Mouse (Mus musculus) erythroblast, embryonic 14.5 days (primary cell): ENCODE results near the gene Eri3. TPM values are rescaled to one million over a fixed set of nuclear protein-coding genes. Genes with fewer than 3 reads are reported as not detected.

Experiments
- H3K27me3 ChIP-seq: 2 replicates; pipeline ENCODE4 v1.6.1; 2012; ENCODE audit warnings: inconsistent platforms; ENCODE audit not compliant: control insufficient read depth
- H3K36me3 ChIP-seq: 2 replicates; pipeline ENCODE4 v1.6.1; 2012; ENCODE audit warnings: mild to moderate bottlenecking, inconsistent platforms; ENCODE audit not compliant: control insufficient read depth
- H3K4me1 ChIP-seq: 2 replicates; pipeline ENCODE4 v1.6.1; 2012; ENCODE audit warnings: inconsistent platforms; ENCODE audit not compliant: control insufficient read depth
- H3K4me3 ChIP-seq: replicated peaks from 2 replicates; pipeline ENCODE3; 2012; ENCODE audit warnings: moderate library complexity, mild to moderate bottlenecking, inconsistent platforms
- H3K9me3 ChIP-seq: 2 replicates; pipeline ENCODE4 v1.6.1; 2012; ENCODE audit warnings: low read length, inconsistent platforms, mixed read lengths; ENCODE audit not compliant: control insufficient read depth
- GATA1 ChIP-seq: IDR thresholded peaks from 2 replicates; pipeline ENCODE4 v1.6.1; 2012; ENCODE audit warnings: low read length, inconsistent platforms, mixed read lengths
- TAL1 ChIP-seq: IDR thresholded peaks from 3 replicates; pipeline ENCODE4 v1.6.1; 2012; ENCODE audit warnings: low read length, inconsistent platforms, mixed read lengths
- polyA plus RNA-seq: library from polyadenylated mRNA; stranded (reverse); fragments of >175 nt; gene quantifications from 2 replicates; pipeline ENCODE4 v1.2.3, GENCODE M21; 2012

Gene Eri3
- polyA plus RNA-seq, 1 experiment: 18.1 TPM

DNA sequence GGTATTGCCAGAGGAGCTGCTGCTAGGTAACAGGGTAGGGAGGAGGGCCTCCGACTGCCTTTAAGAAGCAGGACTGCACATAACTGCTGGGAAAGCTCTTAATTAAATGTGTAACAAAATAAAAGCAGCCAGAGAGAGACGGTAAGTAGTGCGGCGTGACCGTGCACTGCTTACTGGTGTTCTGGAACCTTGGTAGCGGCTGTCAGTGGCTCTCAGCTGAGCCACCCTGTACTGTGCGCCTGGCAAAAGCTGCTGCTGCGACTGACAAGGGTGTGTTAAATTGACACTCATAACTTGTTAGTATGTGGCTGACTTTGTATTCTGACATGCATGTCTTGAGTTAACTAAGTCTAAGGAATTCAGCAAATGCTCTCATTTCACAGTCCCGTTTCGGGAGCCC is 45.1 kb downstream of the Eri3 start:
- Histone ChIP-seq H3K4me3 (no peak overlapping the region), H3K9me3 (no peaks in the 10 kb centered on the region), H3K4me1 (peaks cover 6% of the 10 kb centered on the region), H3K27me3 (no peaks in the 10 kb centered on the region), H3K36me3 (peaks cover 72% of the 10 kb centered on the region)
- TF ChIP-seq GATA1: no peak
- TF ChIP-seq TAL1: no peak

DNA sequence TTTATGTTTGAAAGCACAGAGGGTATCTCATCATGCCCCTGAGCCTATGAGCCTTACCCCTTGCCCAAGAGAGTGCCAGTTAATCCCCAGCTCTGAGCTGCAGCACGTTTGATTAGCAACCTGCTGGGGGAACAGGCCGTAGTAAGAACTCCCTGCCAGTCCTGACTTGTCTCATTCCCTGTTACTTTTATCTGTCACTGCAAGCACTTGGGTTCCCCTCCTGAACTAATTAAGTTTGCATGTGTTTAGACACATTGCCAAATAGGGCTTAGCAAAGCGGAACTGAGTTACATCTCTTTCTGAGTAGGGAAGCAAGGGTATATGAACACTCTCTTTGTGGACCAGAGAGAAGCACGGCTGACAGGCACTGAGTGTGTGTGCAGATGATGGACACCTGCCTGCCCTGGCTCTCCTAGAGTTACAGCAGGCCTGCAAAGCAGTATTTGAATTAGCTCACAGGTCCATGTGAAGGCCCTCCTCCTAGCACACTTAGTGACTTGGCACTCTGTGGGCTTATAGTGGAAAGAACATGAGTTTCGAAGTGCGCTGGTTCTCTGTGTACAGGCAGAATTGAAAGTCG is 49.9 kb downstream of the Eri3 start:
- Histone ChIP-seq H3K36me3 (peaks cover 42% of the 10 kb centered on the region), H3K9me3 (no peaks in the 10 kb centered on the region), H3K4me1 (peaks cover 6% of the 10 kb centered on the region), H3K27me3 (no peaks in the 10 kb centered on the region), H3K4me3 (no peak overlapping the region)
- TF ChIP-seq TAL1 (no peak), GATA1 (no peak)

DNA sequence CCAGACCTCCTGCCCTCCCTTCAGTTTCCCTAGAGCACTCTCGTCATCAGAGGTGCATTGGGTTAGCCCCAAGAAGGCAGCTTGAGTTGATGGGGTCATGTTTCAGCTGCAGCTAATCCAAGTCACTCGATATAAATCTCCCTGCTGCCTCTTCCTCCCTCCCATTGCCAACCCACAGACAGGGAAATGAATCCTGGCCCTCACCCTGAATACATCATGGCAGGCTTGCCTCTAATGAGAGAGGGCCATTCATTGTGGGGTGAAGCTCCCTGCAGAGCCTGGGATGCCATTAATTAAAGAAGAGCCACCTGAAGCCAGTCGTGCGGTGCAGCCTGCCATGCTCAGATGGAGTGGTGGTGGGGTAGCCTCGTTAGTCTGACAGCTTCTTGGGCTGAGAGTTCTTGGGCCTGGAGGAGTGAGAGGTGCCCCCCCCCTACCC is 51.2 kb downstream of the Eri3 start:
- no peak for TF ChIP-seq GATA1
- TF ChIP-seq TAL1: no peak
- no peaks in the 10 kb centered on the region for H3K27me3 ChIP-seq

DNA sequence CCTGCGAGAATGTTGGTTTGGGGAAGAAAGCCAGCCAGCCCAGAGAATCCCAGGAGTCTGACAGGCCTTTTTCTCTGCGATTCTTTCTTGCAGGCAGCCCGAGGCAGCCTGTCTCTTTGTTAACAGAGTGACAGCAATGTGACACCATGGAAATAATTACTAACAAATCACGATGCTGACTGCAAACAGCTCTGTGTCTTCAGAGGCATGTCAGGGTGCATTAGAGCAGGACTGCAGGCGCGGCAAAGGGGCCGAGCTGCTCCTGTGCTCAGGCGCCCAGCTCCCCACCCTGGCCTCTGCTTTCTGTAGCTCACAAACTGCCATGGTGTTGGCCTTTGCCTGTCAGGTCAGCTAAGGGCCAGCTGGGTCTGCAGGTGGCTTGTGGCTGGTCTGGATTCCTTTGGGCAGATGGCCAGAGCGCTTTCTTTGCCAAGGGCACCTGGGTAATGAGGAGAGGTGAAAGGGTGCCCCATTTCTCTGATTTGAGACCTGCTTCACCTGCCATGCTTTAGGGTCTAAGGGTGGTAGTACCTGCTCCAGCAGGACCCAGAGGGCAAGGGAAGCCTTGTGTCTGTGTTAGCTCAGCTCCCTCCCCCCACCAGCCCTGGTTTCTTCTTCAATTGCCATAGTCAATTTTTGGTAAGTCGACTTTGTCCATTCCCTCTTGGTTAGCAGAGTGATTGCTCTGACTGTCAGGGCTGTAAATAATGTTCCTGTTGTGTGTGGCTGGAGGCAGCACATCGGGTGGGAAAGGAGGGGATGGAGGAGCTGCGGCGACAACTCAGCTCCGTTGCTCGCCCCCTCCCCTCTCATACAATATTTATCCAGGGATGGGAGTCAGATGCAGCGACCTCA is 55.2 kb downstream of the Eri3 start:
- no peaks in the 10 kb centered on the region for H3K9me3 ChIP-seq
- no peak overlapping the region for H3K4me3 ChIP-seq
- peaks cover 36% of the 10 kb centered on the region for H3K36me3 ChIP-seq
- TF ChIP-seq TAL1 (no peak), GATA1 (no peak)
- peaks cover 16% of the 10 kb centered on the region for H3K4me1 ChIP-seq
- H3K27me3 ChIP-seq: no peaks in the 10 kb centered on the region

More for the DNA sequence above, 51.2 kb downstream of the Eri3 start:
- no peaks in the 10 kb centered on the region for H3K9me3 ChIP-seq
- H3K4me3 ChIP-seq: no peak overlapping the region
- peaks cover 6% of the 10 kb centered on the region for H3K4me1 ChIP-seq
- peaks cover 42% of the 10 kb centered on the region for H3K36me3 ChIP-seq

DNA sequence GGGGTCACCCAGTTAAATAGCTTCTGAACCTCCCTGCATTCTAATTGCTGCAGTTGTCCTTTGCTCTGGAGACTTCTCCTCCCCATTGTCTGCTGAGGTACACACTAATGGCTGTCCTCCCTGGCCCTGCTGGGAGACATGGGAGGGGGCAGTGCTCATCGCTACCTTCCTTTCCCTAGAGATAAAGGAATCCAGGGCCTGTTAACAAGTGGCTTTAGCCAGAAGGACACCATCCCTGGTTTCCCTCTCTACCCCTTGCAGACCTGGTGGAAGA is 55.7 kb downstream of the Eri3 start:
- Histone ChIP-seq H3K27me3 (no peaks in the 10 kb centered on the region), H3K9me3 (no peaks in the 10 kb centered on the region), H3K36me3 (peaks cover 38% of the 10 kb centered on the region), H3K4me1 (peaks cover 21% of the 10 kb centered on the region), H3K4me3 (no peak overlapping the region)
- no peak for TF ChIP-seq TAL1
- TF ChIP-seq GATA1: no peak

DNA sequence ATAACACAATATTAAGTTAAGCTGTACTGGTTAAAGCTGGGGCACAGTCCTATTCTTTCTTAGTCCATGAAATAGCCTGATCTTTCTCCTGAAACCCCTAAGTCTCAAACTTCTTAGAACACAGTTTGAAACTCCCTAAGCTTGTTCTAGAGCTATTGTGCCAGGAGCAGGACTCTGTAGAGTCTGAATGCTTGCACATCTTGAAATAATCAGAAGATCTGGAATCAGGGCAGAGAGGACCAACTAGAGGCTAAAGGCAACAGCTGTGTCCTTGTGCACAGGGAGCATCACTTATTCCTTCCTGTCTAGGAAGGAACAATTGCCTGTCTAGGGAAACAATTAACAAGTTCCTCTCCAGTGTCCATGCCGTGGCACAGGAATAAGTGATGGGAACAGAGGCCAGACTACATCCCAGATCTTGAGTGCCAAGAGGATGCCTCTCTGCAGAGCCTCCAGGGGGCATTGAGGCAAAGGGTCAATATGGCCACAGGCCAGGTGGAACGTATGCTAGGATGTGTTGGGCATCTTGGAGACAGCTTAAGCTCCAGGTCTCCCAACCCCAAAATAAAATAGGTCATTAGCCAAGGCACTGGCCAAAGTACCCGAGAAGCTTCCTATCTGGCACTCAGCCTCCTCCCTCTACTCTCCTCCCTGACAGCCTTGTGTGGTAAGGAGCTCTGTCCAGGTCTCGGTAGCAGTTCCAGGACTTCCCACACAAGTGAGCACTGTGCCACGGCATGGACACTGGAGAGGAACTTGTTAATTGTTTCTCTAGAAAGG is 56.9 kb downstream of the Eri3 start:
- peaks cover 32% of the 10 kb centered on the region for H3K4me1 ChIP-seq
- no peaks in the 10 kb centered on the region for H3K27me3 ChIP-seq
- peaks cover 39% of the 10 kb centered on the region for H3K36me3 ChIP-seq
- no peak overlapping the region for H3K4me3 ChIP-seq
- H3K9me3 ChIP-seq: no peaks in the 10 kb centered on the region
- no peak for TF ChIP-seq GATA1
- TF ChIP-seq TAL1: no peak

DNA sequence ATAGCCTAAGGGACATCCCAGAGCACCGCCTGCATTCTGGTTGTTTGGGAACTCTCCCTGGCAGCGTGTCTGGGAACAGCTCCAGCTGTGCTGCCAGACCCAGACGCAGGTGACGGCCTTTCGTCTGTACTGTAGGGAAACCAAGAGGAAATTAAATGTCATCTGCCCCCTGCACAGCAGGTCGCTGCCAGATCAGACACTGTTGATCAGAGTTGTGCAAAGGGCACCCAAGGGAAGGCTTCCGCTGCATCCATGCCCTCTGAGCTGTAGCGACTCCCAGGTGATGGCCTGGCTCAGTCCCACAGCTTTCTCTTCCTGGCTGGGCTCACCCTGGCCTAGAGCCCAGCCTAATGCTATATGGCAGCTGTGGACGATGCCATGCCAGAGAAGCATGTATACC is 58.1 kb downstream of the Eri3 start:
- H3K36me3 ChIP-seq: peaks cover 44% of the 10 kb centered on the region
- no peaks in the 10 kb centered on the region for H3K9me3 ChIP-seq
- H3K4me1 ChIP-seq: peaks cover 45% of the 10 kb centered on the region
- no peaks in the 10 kb centered on the region for H3K27me3 ChIP-seq
- no peak overlapping the region for H3K4me3 ChIP-seq
- TF ChIP-seq GATA1 (no peak), TAL1 (no peak)

DNA sequence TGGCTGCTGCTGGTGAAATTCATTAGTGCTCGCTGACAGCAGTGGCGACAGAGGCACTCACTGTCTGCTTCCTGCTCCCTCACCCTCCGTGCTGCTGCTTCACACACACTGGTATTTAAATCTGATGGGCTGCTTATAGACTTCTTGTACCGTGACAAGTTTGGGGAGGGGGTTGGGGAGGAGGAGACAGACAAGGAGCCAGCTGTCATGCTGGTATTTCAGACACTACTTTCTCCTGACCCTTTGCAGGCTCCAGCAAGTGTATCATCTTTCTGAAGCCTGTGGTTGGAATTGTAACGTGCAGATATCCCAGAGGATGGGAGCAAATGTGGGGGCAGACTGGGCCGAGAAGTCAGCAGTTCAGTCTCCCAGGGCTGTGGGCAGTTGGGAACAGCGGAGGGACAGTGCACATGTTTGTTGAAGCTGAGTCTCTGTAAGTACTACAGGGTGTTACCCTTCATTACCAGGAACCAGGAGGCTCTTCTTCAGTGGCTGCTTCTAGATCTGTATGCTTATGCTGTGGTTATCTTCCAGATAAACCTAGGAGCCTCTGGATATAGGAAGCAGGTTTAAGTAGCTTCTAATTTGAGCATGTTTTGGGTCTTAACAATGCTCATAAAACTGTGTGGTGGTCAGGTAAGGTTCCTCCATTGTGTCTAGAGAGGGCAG is 59.3 kb downstream of the Eri3 start:
- Histone ChIP-seq H3K4me1 (peaks cover 54% of the 10 kb centered on the region), H3K4me3 (no peak overlapping the region), H3K36me3 (peaks cover 48% of the 10 kb centered on the region), H3K9me3 (no peaks in the 10 kb centered on the region), H3K27me3 (no peaks in the 10 kb centered on the region)
- TF ChIP-seq GATA1 (no peak), TAL1 (no peak)

DNA sequence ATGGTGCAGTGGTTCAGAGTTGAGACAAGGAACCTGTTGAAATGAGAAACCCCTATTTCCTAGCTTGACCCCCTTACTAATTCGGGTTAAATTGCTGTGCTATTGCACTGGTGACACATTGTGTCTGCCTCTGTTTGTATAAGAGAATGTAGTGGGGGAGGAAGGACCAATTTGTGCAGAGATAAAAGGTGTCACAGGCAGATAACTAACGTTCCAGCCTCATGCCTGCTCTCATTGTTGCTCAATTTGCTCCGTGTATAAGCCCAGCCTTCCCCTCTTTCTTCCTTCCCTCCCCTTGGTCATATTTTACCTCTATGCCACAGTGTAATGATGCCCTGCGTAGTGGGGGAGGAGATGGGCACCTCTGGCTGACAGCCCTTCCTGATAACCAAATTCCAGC is 61.2 kb downstream of the Eri3 start:
- TF ChIP-seq GATA1: no peak
- TF ChIP-seq TAL1: no peak
- Histone ChIP-seq H3K27me3 (no peaks in the 10 kb centered on the region), H3K36me3 (peaks cover 55% of the 10 kb centered on the region), H3K4me1 (peaks cover 64% of the 10 kb centered on the region), H3K9me3 (no peaks in the 10 kb centered on the region), H3K4me3 (no peak overlapping the region)
